Mouse (Mus musculus): ENCODE results near the gene Zfp287. TPM values are rescaled to one million over a fixed set of nuclear protein-coding genes. Genes with fewer than 3 reads are reported as not detected.

The Zfp287 gene
- 1.2 TPM for polyA plus RNA-seq (2012; fragmentation: generic; extraction: Trizol)
- long read RNA-seq, experiment 1, partial matches to known transcripts = 1 of 1 reads
- long read RNA-seq, experiment 1, other reads (novel, unspliced or antisense) = 0 of 1 reads
- long read RNA-seq, experiment 2, partial matches to known transcripts = 13 of 19 reads
- long read RNA-seq, experiment 2, other reads (novel, unspliced or antisense) = 6 of 19 reads

GRCm38 (mm10) chr11:62731311-62732021 is at the start of gene Zfp287:
TSS of gene Zfp287 (minus strand) at chr11:62731905.
- Histone ChIP-seq H3K79me3 (ENCODE audit: low read depth) (peaks cover 1% of the 10 kb centered on the region), H3K36me3 (ENCODE audit: control insufficient read depth, insufficient read depth) (peaks cover 5% of the 10 kb centered on the region), H3K27me3 (ENCODE audit: control insufficient read depth, insufficient read depth, insufficient read length) (no peaks in the 10 kb centered on the region), H3K79me2 (ENCODE audit: control insufficient read depth, insufficient read depth) (peaks cover 16% of the 10 kb centered on the region), H3K4me3 (ENCODE audit: insufficient read depth, poor library complexity, severe bottlenecking) (peak within 1 kb of the TSS; percentile 56), H3ac (ENCODE audit: control insufficient read depth, insufficient read length, low read depth) (peak within 1 kb of the TSS; percentile 81)
- TF ChIP-seq USF1 (IDR thresholded peaks at IDR 0.05; ENCODE audit: low read depth) = no peak
- no peak for TF ChIP-seq CEBPB (IDR thresholded peaks at IDR 0.05; ENCODE audit: low read depth)
- TF ChIP-seq MYOG (IDR thresholded peaks at IDR 0.05; ENCODE audit: control insufficient read depth, extremely low read depth, insufficient read length) = no peak
- no peak for TF ChIP-seq MYOD1 (IDR thresholded peaks at IDR 0.05; ENCODE audit: control insufficient read depth, insufficient read length, low read depth)
- no peak for TF ChIP-seq MAX (IDR thresholded peaks at IDR 0.05)
- TF ChIP-seq FOSL1 (IDR thresholded peaks at IDR 0.05; ENCODE audit: insufficient read depth, low read length, poor library complexity, severe bottlenecking) = no peak
- TF ChIP-seq CTCF (IDR thresholded peaks at IDR 0.05; ENCODE audit: control insufficient read depth, insufficient read depth, insufficient read length) = no peak

GRCm38 (mm10) chr11:62776510-62776909 is 44.8 kb upstream of the Zfp287 start:
- Histone ChIP-seq H3ac (ENCODE audit: control insufficient read depth, insufficient read length, low read depth) (no peak overlapping the region), H3K79me2 (ENCODE audit: control insufficient read depth, insufficient read depth) (no peaks in the 10 kb centered on the region), H3K27me3 (ENCODE audit: control insufficient read depth, insufficient read depth, insufficient read length) (no peaks in the 10 kb centered on the region), H3K36me3 (ENCODE audit: control insufficient read depth, insufficient read depth) (no peaks in the 10 kb centered on the region), H3K79me3 (ENCODE audit: low read depth) (no peaks in the 10 kb centered on the region), H3K4me3 (ENCODE audit: insufficient read depth, poor library complexity, severe bottlenecking) (no peak overlapping the region)
- TF ChIP-seq MYOD1 (IDR thresholded peaks at IDR 0.05; ENCODE audit: control insufficient read depth, insufficient read length, low read depth) (no peak), CTCF (IDR thresholded peaks at IDR 0.05; ENCODE audit: control insufficient read depth, insufficient read depth, insufficient read length) (no peak), CEBPB (IDR thresholded peaks at IDR 0.05; ENCODE audit: low read depth) (no peak), MYOG (IDR thresholded peaks at IDR 0.05; ENCODE audit: control insufficient read depth, extremely low read depth, insufficient read length) (no peak), FOSL1 (IDR thresholded peaks at IDR 0.05; ENCODE audit: insufficient read depth, low read length, poor library complexity, severe bottlenecking) (no peak)

GRCm38 (mm10) chr11:62760755-62761457 is 29.2 kb upstream of the Zfp287 start:
- H3ac ChIP-seq (ENCODE audit: control insufficient read depth, insufficient read length, low read depth) = no peak overlapping the region
- no peaks in the 10 kb centered on the region for H3K79me3 ChIP-seq (ENCODE audit: low read depth)
- H3K79me2 ChIP-seq (ENCODE audit: control insufficient read depth, insufficient read depth) = no peaks in the 10 kb centered on the region
- no peak overlapping the region for H3K4me3 ChIP-seq (ENCODE audit: insufficient read depth, poor library complexity, severe bottlenecking)
- H3K36me3 ChIP-seq (ENCODE audit: control insufficient read depth, insufficient read depth) = no peaks in the 10 kb centered on the region
- H3K27me3 ChIP-seq (ENCODE audit: control insufficient read depth, insufficient read depth, insufficient read length) = no peaks in the 10 kb centered on the region
- TF ChIP-seq MYOD1 (IDR thresholded peaks at IDR 0.05; ENCODE audit: control insufficient read depth, insufficient read length, low read depth) (no peak), CTCF (IDR thresholded peaks at IDR 0.05; ENCODE audit: control insufficient read depth, insufficient read depth, insufficient read length) (no peak), MAX (IDR thresholded peaks at IDR 0.05) (no peak), FOSL1 (IDR thresholded peaks at IDR 0.05; ENCODE audit: insufficient read depth, low read length, poor library complexity, severe bottlenecking) (no peak), USF1 (IDR thresholded peaks at IDR 0.05; ENCODE audit: low read depth) (no peak), MYOG (IDR thresholded peaks at IDR 0.05; ENCODE audit: control insufficient read depth, extremely low read depth, insufficient read length) (no peak)

GRCm38 (mm10) chr11:62758491-62758890 is 26.8 kb upstream of the Zfp287 start:
- no peaks in the 10 kb centered on the region for H3K79me3 ChIP-seq (ENCODE audit: low read depth)
- H3ac ChIP-seq (ENCODE audit: control insufficient read depth, insufficient read length, low read depth) = no peak overlapping the region
- H3K4me3 ChIP-seq (ENCODE audit: insufficient read depth, poor library complexity, severe bottlenecking) = no peak overlapping the region
- no peaks in the 10 kb centered on the region for H3K36me3 ChIP-seq (ENCODE audit: control insufficient read depth, insufficient read depth)
- H3K27me3 ChIP-seq (ENCODE audit: control insufficient read depth, insufficient read depth, insufficient read length) = no peaks in the 10 kb centered on the region
- no peak for TF ChIP-seq CTCF (IDR thresholded peaks at IDR 0.05; ENCODE audit: control insufficient read depth, insufficient read depth, insufficient read length)
- no peak for TF ChIP-seq MYOD1 (IDR thresholded peaks at IDR 0.05; ENCODE audit: control insufficient read depth, insufficient read length, low read depth)
- TF ChIP-seq USF1 (IDR thresholded peaks at IDR 0.05; ENCODE audit: low read depth) = no peak
- no peak for TF ChIP-seq MYOG (IDR thresholded peaks at IDR 0.05; ENCODE audit: control insufficient read depth, extremely low read depth, insufficient read length)
- H3K79me2 ChIP-seq (ENCODE audit: control insufficient read depth, insufficient read depth) = no peaks in the 10 kb centered on the region

GRCm38 (mm10) chr11:62757906-62758305 is 26.2 kb upstream of the Zfp287 start:
- TF ChIP-seq CTCF (IDR thresholded peaks at IDR 0.05; ENCODE audit: control insufficient read depth, insufficient read depth, insufficient read length) = no peak
- no peak for TF ChIP-seq USF1 (IDR thresholded peaks at IDR 0.05; ENCODE audit: low read depth)
- TF ChIP-seq MYOD1 (IDR thresholded peaks at IDR 0.05; ENCODE audit: control insufficient read depth, insufficient read length, low read depth) = no peak
- no peak for TF ChIP-seq CEBPB (IDR thresholded peaks at IDR 0.05; ENCODE audit: low read depth)
- no peak for TF ChIP-seq FOSL1 (IDR thresholded peaks at IDR 0.05; ENCODE audit: insufficient read depth, low read length, poor library complexity, severe bottlenecking)
- TF ChIP-seq MAX (IDR thresholded peaks at IDR 0.05) = no peak
- TF ChIP-seq MYOG (IDR thresholded peaks at IDR 0.05; ENCODE audit: control insufficient read depth, extremely low read depth, insufficient read length) = no peak
- Histone ChIP-seq H3K4me3 (ENCODE audit: insufficient read depth, poor library complexity, severe bottlenecking) (no peak overlapping the region), H3K79me2 (ENCODE audit: control insufficient read depth, insufficient read depth) (no peaks in the 10 kb centered on the region), H3K79me3 (ENCODE audit: low read depth) (no peaks in the 10 kb centered on the region), H3ac (ENCODE audit: control insufficient read depth, insufficient read length, low read depth) (no peak overlapping the region), H3K27me3 (ENCODE audit: control insufficient read depth, insufficient read depth, insufficient read length) (no peaks in the 10 kb centered on the region), H3K36me3 (ENCODE audit: control insufficient read depth, insufficient read depth) (no peaks in the 10 kb centered on the region)
